Mouse (Mus musculus) neutrophil, adult 83 days (primary cell): ENCODE data around the gene Rnaseh2b. TPM values are rescaled to one million over a fixed set of nuclear protein-coding genes. Genes with fewer than 3 reads are reported as not detected.

Experiments
- total RNA-seq, 2 experiments: library from RNA; stranded (reverse); gene quantifications; one replicate each; pipeline ENCODE4 v1.2.4; 2023

Rnaseh2b gene
- total RNA-seq: 10 to 100 TPM; 31.7 to 37.9 TPM

GRCm38 (mm10) chr14:62292488-62293339, at the start of gene Rnaseh2b, which contains the start of gene Dleu7:
Rnaseh2b (plus strand) TSS chr14:62292589.
Dleu7 (minus strand) TSS chr14:62293047.

Other genes starting within 250 kb of the Rnaseh2b start
- gene Dleu7, start 458 bp downstream of the Rnaseh2b start, total RNA-seq: not detected
- gene Gucy1b2, start 163.7 kb downstream of the Rnaseh2b start, total RNA-seq: not detected